Mouse (Mus musculus) urinary bladder, adult 18-20 months (tissue): Measurements from ENCODE around the gene Nuak1.
"Not testable (repeated sequence)": the region's sequence is repeated elsewhere in the genome, so short reads cannot be mapped to it uniquely, and the experiment has no call there.

ENCODE experiments used
- DNase-seq, 2 experiments: peaks; one replicate each; pipeline ENCODE4 v3.0.0; 2022; ENCODE audit warnings: low spot score in 2 of 2, mixed read lengths in 2 of 2

The Nuak1 gene

DNA sequence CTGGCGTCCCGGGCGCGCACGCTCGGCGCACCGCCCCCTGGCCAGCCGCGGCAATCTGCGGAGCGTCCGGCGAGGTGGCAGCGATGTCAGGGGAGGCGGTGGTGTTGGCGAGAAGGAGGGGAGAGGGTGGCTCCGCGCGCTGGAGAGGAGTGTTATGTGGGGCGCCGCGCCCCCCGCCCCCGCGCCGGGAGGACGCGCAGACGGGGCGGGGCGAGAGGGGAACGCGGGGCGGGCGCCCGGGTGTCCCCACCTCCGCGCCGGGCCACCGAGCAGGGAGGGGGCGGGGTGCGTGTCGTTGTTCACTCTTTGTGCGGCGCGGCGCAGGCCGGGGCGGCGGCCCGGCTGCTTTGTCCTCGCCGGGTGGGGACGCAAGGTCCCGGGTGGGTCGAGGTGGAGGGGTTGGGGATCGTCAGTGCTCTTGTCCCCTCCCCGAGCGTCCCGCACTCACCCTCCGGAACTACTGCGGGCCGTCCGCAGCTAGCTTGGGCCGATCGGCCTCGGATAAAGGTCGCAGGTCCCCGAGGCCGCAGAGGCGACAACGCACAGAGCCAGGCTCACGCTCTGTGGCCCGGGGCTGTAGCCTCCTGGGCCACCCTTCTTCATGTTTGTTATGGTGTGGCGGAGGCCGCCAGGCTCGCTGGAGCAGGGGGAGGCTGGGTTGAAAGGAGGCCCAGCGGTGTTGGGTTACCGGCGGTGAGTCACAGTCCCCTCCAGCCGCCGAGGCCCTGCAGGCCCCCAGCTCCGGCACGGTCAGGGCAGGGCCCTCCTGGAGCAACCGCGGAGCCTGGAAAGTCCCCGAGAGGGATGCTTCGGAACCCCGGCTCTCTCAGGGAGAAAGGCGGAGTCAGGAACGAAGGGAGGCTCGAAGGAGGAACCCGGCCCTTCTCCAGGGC, at the start of gene Nuak1:
Nuak1 (minus strand) TSS at position 57 of the 893 bp plus-strand sequence.
- DNase-seq = peak; percentile 80 to 84

DNA sequence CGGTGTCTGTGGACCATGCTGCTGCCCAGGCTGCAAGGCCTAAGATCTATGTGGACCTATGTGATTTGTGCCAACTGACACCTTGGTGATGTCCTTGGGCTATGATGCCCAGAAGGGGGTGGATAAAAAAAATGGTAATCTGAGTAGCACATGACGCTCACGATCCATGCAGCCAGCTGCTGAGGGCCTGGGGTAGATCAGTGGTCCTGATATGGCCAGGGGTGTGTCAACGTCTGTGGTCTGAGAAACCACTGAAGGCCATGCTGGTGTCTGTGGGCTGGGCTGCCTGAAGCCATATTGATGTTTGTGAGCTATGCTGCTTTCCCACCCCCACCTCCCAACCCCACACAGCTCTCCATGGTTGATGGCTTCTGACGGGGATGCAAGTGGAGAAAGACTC, 49.7 kb upstream of the Nuak1 start:
- no peak for DNase-seq

DNA sequence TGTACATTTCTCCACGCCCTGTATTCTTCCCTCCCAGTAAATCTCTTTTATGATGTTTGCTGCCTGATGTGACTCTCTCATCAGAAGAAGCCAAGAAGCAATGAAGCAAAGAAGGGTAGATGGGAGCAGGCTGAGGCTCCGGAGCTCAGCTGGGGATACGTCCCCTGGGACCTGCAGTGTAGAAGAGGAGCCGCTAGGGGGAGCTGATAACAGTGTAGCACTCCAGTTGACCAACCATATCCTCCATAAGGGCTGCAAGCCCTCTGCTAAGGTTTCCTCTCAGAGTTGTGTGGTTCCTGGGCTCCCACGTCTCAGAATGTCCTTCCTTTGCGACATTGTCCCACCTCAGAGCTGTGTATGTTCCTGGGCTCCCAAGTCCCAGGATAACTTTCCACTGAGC, 47.9 kb upstream of the Nuak1 start:
- no peak for DNase-seq

DNA sequence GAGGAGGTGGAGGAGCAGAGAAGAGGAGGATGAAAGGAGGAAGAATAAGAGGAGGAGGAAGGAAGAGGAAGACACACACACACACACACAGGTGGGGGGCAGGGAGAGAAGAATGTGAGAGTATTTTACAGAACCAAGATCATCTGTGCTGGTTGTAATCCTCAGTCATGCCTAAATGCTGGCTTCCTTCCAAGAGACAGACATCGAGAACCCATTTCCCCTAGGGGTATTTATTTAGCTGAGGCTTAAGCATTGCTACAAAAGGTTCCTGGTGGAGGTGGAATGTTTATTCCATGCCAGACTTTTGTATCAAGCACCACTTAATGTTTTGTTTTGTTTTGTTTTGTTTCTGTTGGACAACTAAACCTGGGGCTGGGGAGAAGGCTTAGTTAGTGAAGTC, 44.3 kb upstream of the Nuak1 start:
- DNase-seq = no peak

DNA sequence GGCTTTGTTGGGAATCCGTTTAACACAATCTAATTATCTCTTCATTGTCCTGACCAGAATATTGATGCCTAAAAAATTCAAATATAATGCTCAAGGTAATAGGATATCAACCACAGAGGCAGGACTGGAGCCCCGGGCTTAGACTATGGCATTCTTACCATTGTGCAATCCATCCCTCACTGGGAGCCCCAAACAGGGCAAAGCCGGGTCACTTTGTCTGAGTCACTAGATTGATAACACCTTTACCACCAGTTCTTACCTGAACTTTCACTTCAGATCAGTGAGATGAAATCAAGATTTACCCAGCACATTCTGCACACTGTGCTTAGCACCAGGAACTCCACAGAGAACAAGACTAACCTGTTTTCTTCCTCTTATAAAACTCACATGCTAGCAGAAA, 43.2 kb upstream of the Nuak1 start:
- DNase-seq = peak in 1 of 2 experiments; percentile 43

DNA sequence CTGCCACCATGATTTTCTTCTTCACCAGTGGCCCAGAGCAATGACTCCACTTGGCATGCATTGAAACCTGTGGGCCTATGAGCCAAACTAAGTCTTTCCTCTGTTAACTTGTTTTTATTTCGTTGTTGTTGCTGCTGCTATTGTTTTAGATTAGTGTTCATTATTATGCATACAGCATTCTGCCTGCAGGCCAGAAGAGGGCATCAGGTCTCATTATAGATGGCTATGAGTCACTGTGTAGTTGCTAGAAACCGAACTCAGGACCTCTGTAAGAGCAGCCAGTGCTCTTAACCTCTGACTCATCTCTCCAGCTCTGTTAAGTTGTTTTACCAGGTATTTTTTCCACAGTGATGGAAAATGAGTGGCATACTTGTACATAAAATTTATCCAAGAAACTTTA, 42.7 kb upstream of the Nuak1 start:
- no peak for DNase-seq

DNA sequence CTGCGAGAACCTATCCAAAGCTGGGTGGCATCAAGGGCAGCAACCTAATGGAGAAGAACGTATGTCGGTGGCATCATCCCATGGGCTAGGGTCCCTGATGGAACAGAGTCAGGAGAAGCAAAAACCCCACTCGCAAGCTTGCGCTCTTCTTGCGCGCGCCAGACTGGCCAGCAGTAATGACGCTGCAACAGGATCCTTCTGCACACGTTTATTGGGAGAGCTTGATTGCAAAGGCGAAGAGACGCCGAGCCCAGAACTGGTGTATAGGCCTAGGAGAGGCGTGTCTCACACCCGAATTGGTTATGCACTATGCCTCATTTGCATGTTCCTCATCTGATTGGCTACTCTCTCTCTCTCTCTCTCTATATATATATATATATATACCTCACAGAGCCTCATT, 42.0 kb upstream of the Nuak1 start:
- not testable (repeated sequence) for DNase-seq

DNA sequence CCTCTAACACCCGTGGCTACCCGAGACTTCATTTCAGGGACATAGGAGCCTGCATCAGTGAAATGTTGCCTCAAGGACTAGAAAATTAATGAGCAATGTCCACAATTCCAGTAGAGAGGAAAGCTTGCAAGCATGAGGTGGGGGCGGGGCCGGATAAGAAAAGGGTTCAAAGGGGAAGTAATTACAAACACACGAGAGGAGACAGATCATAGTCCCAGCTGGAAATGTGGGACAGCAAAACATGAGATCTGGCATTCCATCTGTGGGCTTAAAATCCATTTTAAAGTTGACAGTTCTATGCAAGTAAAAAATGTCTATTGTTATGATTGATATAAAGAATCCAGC, 40.9 kb upstream of the Nuak1 start:
- DNase-seq = no peak

DNA sequence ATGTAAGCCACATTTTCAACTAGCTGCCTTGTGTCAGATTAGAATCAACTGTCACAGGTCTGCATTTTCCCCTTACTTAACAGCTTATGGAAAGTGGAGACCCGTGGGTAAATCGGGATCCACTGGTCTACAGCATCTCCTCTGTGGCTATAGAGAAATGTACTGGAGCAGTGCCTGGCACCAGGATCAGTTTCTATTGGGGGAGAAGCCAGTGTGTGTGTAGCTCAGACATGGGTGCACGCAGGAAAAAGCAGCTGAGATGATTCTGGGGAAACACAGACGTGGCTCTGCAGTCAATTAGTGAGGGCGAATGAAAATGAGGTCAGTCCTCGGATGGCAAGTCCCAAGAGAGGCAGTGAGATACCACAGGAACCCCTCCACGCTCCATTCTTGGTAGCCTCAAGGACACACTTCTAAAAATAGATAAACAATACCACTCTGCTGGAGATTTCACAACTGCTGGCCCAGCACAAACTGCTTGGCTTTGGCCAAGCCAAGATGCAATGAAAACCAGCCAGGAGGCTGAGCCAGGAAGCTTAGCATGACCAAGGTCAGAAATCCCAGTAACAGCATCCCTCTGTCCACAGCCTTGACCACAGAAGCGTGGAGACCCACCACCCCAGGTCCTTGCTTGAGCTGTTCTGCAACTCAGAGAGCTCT, 40.4 kb upstream of the Nuak1 start:
- no peak for DNase-seq

DNA sequence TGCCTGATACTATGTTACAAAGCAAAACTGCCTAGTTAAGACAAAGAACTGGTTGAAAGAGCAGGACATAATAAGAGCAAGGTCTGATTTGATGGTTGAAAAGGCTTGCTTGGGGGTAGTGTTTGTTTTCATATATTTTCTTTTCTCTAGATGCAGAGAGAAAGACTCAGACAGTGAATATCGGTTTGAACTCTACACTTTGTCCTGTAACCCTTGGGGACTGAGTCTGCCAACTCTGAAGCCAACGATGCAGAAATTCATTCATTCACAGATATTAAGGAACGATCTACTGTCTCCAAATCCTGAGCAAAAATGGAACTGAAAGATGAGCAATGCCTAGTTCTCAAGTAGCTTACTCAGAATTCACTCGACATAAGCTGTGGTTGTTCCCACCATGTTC, 39.7 kb upstream of the Nuak1 start:
- no peak for DNase-seq

DNA sequence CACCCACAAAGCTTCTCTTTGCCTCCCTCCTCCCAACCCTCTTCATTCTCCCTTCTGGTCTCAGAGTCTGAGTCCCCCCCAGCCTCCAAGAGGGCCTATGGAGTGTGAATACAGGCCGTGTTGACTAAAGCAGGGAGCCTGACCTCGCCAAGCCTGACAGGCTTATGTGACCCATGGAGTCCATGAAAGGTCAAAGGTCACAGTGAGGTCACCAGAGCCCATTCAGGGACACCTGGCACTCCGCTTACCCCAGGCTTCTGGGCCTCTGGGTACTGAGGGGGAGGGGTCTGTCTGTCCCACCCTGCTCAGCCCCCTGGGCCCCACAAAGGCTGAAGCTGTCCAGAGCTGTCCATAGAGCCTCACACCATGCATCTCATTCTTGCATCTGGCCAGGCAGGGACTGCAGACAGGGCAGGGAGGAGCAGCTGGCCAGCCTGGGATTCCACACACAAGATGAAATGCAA, 37.2 kb upstream of the Nuak1 start:
- no peak for DNase-seq

DNA sequence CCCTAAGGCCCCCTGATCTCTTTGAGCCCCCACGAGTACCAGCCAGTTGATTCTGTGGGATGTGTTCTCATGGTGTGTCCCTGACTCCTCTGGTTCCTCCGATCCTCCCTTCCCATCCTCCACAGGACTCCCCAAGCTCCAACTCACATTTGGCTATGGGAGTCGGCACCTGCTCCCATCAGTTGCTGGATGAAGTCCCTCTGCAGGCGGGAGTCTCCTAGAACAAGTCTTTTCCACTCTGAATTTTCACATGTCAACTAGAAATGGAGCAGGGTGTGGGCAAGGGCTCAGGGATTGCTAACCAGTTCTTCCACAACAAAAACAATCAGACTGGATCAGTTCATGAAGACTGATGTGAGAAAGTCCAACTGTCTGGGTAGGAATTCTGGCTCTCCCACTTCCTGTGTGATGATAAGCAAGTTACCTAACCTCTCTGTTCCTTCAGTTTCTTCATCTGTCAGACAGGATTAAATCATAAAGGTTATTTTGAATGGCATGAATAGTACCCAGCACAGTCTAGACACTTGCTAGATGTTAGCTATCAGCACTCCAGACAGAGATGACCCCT, 36.7 kb upstream of the Nuak1 start:
- no peak for DNase-seq

DNA sequence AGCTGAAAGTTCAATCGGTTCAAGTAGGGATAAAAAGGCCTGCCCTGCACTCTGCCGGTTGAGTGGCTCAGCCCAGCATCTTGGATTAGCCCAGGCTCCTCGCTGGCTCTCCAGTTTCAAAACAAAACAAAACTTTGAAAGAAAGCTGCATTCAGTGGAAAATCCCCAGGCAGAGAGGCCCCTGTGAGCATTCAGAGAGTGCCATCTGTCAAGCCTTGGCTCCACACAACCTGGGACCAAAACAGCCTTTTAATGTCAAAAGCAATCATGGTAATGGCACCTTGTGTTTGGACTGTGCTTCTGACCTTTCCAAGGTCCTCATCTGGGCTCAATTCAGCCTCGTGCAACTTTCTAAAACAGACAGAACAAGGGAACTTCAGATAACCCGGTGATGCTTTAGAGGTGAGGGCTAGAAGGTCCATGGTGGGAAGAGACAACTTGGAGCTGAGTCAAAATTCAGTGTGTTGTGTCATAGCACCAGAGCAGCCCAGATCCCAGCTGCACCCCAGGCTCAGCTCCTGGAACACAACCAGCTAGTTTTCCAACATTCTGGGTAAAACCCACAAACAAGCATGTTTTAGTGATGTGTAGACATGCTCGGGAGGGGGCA, 27.3 kb upstream of the Nuak1 start:
- no peak for DNase-seq

DNA sequence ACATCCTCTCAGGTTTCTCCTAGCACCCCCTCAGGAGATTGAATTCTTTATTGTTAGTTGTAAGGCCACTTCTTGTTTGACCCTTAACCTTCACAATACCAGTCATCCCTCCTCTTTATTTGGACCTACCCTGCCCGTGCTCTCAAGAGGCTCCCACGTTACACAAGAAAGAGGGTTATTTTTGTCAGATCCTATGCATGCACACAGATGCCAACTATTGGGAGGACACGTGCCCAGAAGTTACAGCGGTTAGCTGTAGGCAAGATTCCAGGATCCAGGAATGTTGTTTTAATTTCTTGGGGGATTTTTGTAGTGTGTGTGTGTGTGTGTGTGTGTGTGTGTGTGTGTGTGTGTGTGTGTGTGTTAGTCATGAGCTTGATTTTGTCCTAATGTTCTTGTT, 25.1 kb upstream of the Nuak1 start:
- no peak for DNase-seq

DNA sequence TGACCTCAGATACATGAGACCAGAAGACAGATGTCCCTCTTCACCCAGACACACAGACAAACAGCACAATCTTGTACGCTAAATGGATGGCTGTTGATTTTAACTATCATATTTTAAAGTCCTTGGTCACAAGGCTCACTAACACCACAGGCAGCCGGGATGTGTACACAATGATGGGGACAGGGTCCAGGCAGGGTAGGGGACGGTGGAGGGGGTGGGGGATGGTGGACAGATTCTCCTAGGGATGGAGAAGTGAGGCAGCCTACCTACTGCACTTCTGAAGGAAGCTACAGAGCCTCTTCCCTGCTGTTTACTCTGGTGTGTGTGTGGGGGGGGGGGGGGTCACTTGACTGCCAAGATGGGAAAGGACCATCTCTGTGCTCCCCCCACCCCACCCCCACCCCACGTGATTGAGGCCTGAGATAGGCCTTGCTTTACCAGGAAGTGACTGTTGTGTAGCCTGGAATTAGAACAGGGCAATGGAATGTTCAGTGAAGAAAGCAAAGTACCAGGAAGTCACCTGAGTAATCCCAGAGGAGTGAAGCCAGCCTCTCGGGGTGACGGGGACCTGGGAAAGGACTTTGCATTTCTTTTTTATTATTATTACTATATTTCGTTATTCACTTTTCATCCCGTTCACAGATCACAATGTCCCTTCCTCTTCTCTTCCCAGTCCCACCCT, 20.2 kb upstream of the Nuak1 start:
- no peak for DNase-seq

DNA sequence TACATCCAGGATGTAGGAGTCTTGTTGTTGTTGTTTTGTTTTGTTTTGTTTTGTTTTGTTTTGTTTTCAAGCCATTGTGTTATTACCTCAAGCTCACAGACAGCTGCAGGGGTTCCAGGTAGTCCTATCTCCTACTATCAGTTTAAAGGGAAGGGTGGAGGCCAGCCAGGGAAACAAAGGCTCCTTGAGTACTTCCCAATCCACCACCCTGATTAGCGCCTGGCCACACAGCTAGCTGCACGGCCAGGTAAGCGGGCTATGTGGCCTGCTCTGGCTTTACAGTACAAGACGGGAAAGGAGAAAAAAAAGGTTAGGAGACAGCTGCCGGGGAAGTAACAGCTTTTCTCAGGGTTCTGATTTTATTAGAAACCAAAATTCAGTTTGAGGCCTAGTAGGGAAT, 17.7 kb upstream of the Nuak1 start:
- DNase-seq = no peak

DNA sequence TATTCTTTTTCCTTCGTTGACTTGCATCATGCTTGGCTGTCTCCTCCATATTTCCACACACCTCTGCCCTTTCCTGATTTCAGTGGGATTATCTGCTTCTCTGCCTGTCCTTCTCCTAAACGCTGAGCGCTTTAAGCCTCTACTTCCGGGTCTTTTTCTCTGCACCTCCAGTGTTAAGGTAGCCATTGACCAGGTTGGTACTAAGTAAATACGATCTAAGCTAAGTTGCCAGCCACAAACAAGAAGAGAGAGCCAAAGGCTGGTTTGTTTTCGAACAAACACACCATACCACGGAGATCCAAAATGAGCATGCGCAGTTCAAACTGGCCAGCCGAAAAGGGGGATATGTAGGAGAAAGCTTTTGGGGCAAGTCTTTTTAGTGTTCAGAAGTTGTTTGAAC, 17.1 kb upstream of the Nuak1 start:
- no peak for DNase-seq

DNA sequence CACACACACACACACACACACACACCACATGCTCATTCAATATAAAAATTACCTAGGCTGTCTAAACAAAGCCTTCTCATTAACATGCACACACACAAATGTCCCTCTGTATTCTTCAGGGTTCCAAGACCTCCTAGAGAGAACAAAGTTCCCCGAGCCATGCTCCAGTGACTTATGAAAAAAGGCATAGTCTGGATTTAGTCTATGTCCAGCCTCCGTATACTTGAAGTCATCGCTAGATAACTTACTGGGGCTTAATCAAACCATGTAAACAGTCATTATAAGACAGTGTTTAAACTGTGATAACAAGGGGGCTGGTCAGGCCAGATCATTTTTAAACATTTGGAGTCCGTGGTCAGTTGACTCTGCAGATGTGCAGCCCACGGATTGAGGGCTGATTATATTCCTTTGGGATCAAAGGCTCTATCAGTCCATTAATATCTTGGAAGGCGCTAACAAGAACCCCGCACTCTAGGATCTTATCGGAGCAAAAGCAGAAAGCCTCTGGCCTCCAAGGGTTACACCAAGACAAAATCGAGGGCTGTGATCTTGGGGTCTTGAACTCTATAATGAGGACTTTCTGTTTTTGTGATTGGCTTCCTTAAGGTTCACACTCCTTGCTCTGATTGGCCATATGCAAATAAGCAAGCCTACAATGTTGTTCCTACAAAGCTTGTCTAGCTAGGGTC, 16.4 kb upstream of the Nuak1 start:
- no peak for DNase-seq

DNA sequence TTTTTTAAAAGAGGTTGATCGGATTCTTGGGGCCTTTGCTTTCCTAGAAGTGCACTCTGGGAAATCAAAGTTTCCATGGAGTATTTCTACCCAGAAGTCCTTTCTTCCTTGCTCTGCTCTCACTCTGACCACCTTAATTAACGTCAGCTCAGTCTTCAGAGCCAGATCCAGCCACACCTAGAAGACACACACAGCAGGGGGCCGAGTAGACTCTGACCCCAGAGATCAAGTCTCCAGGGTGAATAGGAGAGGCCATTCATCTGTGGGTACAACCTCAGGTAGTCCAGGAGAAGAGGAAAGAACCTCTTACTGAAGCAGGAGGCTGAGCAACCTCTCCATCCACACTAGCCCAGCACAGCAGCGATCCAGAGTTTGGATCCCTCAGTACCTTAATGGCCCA, 11.5 kb upstream of the Nuak1 start:
- no peak for DNase-seq

DNA sequence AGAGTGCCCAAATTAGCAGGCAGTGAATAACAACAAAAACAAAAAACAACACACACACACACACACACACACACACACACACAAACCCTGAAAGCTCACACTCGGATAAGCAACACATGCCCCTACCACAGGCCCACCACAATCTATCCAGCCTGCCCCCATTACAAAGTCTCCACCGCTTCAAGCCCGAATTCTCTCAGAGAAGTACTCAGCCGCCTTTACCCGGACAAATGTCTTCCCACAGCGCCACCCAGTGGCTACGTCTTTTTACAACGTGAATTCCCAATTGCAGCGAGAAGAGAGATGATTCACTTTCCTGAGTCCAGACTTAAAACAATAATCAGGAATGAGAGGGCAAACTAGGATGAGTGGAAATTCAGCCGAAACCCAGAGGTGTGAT, 10.3 kb upstream of the Nuak1 start:
- peak; percentile 68 to 74 for DNase-seq

DNA sequence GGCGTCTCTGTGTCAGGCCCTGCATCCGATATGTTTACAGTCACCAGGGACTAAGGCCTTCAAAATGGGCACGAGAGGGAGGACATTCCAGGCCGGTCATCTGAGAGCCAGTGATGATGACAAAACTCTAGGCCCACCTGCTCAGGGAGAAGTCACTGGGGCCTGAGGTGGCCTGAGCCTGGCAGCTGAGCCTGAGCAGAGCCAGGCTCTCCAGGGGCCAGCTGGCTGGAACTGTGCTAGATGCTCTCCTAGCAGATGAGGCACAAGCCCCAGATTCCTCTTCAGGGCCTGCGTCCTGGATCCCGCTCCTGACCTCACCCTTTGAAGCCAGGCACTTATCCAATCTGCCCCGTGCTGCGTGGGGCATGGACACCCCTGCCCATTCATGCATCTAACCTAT, 9.3 kb upstream of the Nuak1 start:
- no peak for DNase-seq
